Mouse (Mus musculus) lung, postnatal 0 days (tissue): ENCODE measurements around the gene Gatad2b.

Source experiments
- CTCF ChIP-seq: IDR thresholded peaks from 2 replicates; pipeline ENCODE4 v1.5.1; 2016; ENCODE audit warnings: antibody characterized with exemption, mild to moderate bottlenecking
- EP300 ChIP-seq: IDR thresholded peaks from 2 replicates; pipeline ENCODE4 v1.6.1; 2016; ENCODE audit warnings: antibody characterized with exemption, mild to moderate bottlenecking, control low read depth

GRCm38 (mm10) chr3:90268190-90268589 is 24.8 kb upstream of the Gatad2b start:
- TF ChIP-seq CTCF, result no peak
- no peak for TF ChIP-seq EP300
